Mouse (Mus musculus) kidney, postnatal 36 days (tissue): ENCODE results near the gene Flt1.

ENCODE experiments used
- DNase-seq, 2 experiments: peaks; one replicate each; pipeline ENCODE4 v3.0.0; 2021 to 2022; ENCODE audit warnings: mixed read lengths in 2 of 2

Flt1 gene

DNA sequence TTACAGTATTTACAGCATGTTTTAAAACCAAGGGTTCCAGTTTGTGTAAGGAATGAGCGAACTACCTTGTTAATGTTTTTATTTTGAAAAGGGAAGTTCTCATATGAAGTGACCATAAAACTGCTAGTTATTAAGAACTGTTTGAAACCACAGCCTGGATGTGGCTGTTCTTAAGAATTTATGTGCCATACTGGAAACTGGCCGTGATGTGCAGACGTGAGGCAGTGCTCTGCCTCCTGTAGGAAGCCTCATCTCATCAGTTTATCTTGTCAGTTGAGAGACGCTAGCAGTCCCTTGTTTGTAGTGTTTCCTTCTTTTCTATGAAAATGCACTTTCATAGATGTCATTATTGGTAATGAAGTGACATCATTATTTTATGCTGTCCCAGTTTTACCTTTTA lies 186.0 kb downstream of the Flt1 start:
- DNase-seq = no peak

GRCm38 (mm10) chr5:147539409-147539808 lies 186.4 kb downstream of the Flt1 start:
- no peak for DNase-seq

DNA sequence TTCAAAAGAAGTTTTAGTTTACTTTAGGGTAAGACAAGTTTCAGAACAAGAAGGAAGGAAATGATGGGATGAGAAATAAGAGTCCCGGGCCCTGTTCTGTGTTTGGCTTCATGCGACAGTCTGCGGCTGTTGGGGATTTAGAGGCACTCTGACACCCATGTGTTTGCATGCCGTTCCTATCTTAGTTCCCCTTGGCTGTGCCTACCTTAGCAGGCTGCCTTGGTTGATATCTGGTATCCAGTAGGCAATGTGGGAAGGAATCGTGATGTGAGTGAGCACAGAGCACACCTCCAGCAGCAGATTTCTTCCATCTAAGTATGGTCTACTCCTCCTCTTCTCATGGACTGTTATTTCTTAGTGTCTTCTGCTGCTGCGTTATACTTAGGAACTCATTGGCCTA lies 193.8 kb downstream of the Flt1 start:
- no peak for DNase-seq

GRCm38 (mm10) chr5:147527788-147528187 lies 198.0 kb downstream of the Flt1 start:
- DNase-seq = no peak

DNA sequence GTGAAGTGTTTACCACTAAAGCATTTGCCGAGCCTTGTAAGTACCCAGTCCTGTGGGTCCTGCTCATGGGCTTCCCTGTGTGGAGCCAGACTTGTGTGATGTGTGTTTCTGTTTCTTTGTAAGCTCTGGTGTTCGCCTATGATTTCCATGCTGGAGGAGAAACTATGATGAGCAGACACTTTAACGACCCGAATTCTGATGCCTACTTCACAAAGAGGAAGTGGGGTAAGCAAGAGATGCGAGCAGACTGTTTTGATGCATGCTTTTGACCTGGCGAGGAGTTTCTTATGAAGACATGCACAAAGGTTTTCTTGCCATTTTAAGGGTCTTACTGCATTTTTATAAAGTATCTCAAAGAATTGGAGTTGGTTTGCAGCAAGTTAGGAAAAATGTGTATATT lies 198.8 kb downstream of the Flt1 start:
- no peak for DNase-seq
